Mouse (Mus musculus) megakaryocyte-erythroid progenitor cell, adult 5-6 weeks (primary cell): ENCODE measurements around the gene Gm21852. TPM values are rescaled to one million over a fixed set of nuclear protein-coding genes. Genes with fewer than 3 reads are reported as not detected.
"Not testable (repeated sequence)": the region's sequence is repeated elsewhere in the genome, so short reads cannot be mapped to it uniquely, and the experiment has no call there.

Experiments used
- ATAC-seq: replicated peaks from 2 replicates; pipeline ENCODE4 v1.8.0; 2016; ENCODE audit warnings: mild to moderate bottlenecking, inconsistent platforms; ENCODE audit not compliant: severe bottlenecking, poor library complexity, low FRiP score, low TSS enrichment
- total RNA-seq, 2 experiments: library from RNA; stranded (forward) in 1 of 2; stranded (reverse) in 1 of 2; fragments of 200-1000, 215-1000 nt in 1 of 2; fragments of >200 nt in 1 of 2; fragmentation: Nextera tagmentation in 1 of 2; gene quantifications; 2 replicates each; pipeline ENCODE4 v1.2.3; 2014 to 2017

Gm21852 gene
- not detected in 2 replicates for total RNA-seq (2014; fragmentation: Nextera tagmentation)
- total RNA-seq (2017) = not detected in 2 replicates

GRCm38 (mm10) chrY:40651896-40652295, at the start of gene Gm21852:
TSS of gene Gm21852 (minus strand) at chrY:40651996.
- not testable (repeated sequence) for ATAC-seq

Other genes starting within 250 kb of the Gm21852 start
- gene Gm21797, start 123.8 kb upstream of the Gm21852 start, total RNA-seq (2014; fragmentation: Nextera tagmentation) = not detected in 2 replicates
- not detected in 2 replicates for gene Gm21797, start 123.8 kb upstream of the Gm21852 start, total RNA-seq (2017)
- gene Gm20795, start 152.9 kb upstream of the Gm21852 start, total RNA-seq (2014; fragmentation: Nextera tagmentation) = not detected in 2 replicates
- not detected in 2 replicates for gene Gm20795, start 152.9 kb upstream of the Gm21852 start, total RNA-seq (2017)